Mouse (Mus musculus) kidney, adult 2 months (tissue): ENCODE results near the gene Mertk.

ENCODE experiments used
- CTCF ChIP-seq: fragments of 200-500 bp; conservative IDR thresholded peaks from 2 replicates; pipeline ENCODE4 v1.5.1; 2011; ENCODE audit warnings: low read depth, mild to moderate bottlenecking, control low read depth, low read length, moderate library complexity, mixed read lengths; ENCODE audit not compliant: insufficient read depth, insufficient read length
- POLR2A ChIP-seq: fragments of 200-500 bp; IDR thresholded peaks from one replicate; pipeline ENCODE4 v1.6.1; 2011; ENCODE audit warnings: low read depth, low read length, control low read depth

GRCm38 (mm10) chr2:128698140-128698692 is 540 bp upstream of the Mertk start:
- TF ChIP-seq CTCF (peak; percentile 94), POLR2A (peak; percentile 18)
